Mouse (Mus musculus) kidney, postnatal 0 days (tissue): ENCODE measurements at regions not wholly inside any gene's neighbourhood (a gene's known extent, or its start where the extent isn't known, plus 50 kb on each side); places are given as distances from the start of the nearest gene placed in this dataset.

Source experiments
- ATAC-seq: fragments of 200-750 bp; cut with Nextera tagmentation; replicated peaks from 2 replicates; pipeline ENCODE4 v1.8.0; 2017; ENCODE audit warnings: low read depth, moderate number of reproducible peaks, moderate TSS enrichment, moderate library complexity; ENCODE audit not compliant: low FRiP score
- DNase-seq: peaks from one replicate; pipeline ENCODE4 v3.0.0-alpha.2; 2016; ENCODE audit warnings: low spot score
- H3K27ac ChIP-seq: fragments of 300-500 bp; sonication (generic); 2 replicates; pipeline ENCODE4 v1.5.1; 2014; ENCODE audit warnings: mild to moderate bottlenecking
- H3K27me3 ChIP-seq: fragments of 300-500 bp; sonication (generic); 2 replicates; pipeline ENCODE4 v1.6.1; 2014; ENCODE audit warnings: low read length, mixed read lengths; ENCODE audit not compliant: insufficient read depth
- H3K36me3 ChIP-seq: fragments of 300-500 bp; sonication (generic); 2 replicates; pipeline ENCODE4 v1.6.1; 2014; ENCODE audit warnings: low read length, mixed read lengths; ENCODE audit not compliant: insufficient read depth
- H3K4me1 ChIP-seq: fragments of 300-500 bp; sonication (generic); replicated peaks from 2 replicates; pipeline ENCODE4 v1.6.1; 2014; ENCODE audit warnings: antibody characterized with exemption, low read length, mixed read lengths; ENCODE audit not compliant: insufficient read depth
- H3K4me2 ChIP-seq: fragments of 300-500 bp; sonication (generic); 2 replicates; pipeline ENCODE4 v1.6.1; 2014; ENCODE audit warnings: mild to moderate bottlenecking, low read length, moderate library complexity, mixed read lengths
- H3K4me3 ChIP-seq: fragments of 300-500 bp; sonication (generic); replicated peaks from 2 replicates; pipeline ENCODE4 v1.5.1; 2014; ENCODE audit warnings: low read depth, low read length
- H3K9ac ChIP-seq: fragments of 300-500 bp; sonication (generic); 2 replicates; pipeline ENCODE4 v1.6.1; 2014; ENCODE audit warnings: low read depth, low read length
- H3K9me3 ChIP-seq: fragments of 300-500 bp; sonication (generic); replicated peaks from 2 replicates; pipeline ENCODE4 v1.6.1; 2016; ENCODE audit warnings: low read length, inconsistent platforms, mixed read lengths
- CTCF ChIP-seq: IDR thresholded peaks from 2 replicates; pipeline ENCODE4 v1.5.1; 2016; ENCODE audit warnings: antibody characterized with exemption, low read depth, mild to moderate bottlenecking, moderate library complexity
- WGBS: fragments of 180-500 bp; shearing (Covaris S2); extraction: QIAGEN DNeasy Blood & Tissue Kit; methylation state at CpG from one replicate; pipeline ENCODE4 v1.1.7; 2014; 5-methylcytosine and 5-hydroxymethylcytosine counted together

DNA sequence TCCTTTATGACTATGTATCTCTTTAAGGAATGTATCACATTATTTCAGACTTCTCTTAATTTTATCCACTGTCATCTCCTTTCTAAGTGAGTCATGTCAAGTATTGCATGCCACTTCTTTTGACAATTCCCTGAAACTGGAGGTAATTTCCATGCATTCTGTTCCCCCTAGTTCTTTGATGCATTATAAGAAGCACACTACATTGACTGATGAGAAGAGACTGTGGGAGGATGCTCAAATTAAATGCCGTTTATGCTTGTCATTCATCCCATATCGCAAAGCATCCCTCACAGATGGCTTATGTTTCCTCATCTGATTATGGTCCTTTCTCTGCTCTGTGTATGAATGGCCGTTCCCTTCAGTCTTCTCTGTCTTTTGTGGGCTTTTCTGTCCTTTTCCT lies 57.2 kb upstream of the Hypm start:
- Histone ChIP-seq H3K9me3 (no peaks in the 10 kb centered on the region), H3K27me3 (no peaks in the 10 kb centered on the region), H3K9ac (no peak overlapping the region), H3K36me3 (no peaks in the 10 kb centered on the region), H3K4me3 (no peak overlapping the region), H3K4me1 (no peaks in the 10 kb centered on the region), H3K27ac (no peak overlapping the region), H3K4me2 (no peak overlapping the region)
- DNase-seq (no peak), ATAC-seq (no peak)
- no peak for TF ChIP-seq CTCF
- 57% methylated on average over 3 of the region's 3 CpGs for WGBS
